Mouse (Mus musculus) heart, postnatal 0 days (tissue): ENCODE results near the gene B3galt1.

Source experiments
- CTCF ChIP-seq: IDR thresholded peaks from 2 replicates; pipeline ENCODE4 v1.5.1; 2016; ENCODE audit warnings: antibody characterized with exemption, control low read depth, low read depth
- EP300 ChIP-seq: IDR thresholded peaks from 2 replicates; pipeline ENCODE4 v1.6.1; 2016; ENCODE audit warnings: antibody characterized with exemption, low read depth

- TF ChIP-seq CTCF (no peak), EP300 (no peak)
These were observed 514.0 kb downstream of the B3galt1 start for GRCm38 (mm10) chr2:68079426-68080360.
